Mouse (Mus musculus) frontal cortex, postnatal 25 days (tissue): ENCODE measurements at regions not wholly inside any gene's neighbourhood (a gene's known extent, or its start where the extent isn't known, plus 50 kb on each side); places are given as distances from the start of the nearest gene placed in this dataset.

Experiments
- DNase-seq, 2 experiments: peaks; one replicate each; pipeline ENCODE4 v3.0.0; 2022; ENCODE audit warnings: low spot score in 2 of 2

GRCm38 (mm10) chr9:52591188-52591587, 88.4 kb downstream of the AI593442 start:
- DNase-seq, result no peak

GRCm38 (mm10) chr9:52574066-52574465, 105.5 kb downstream of the AI593442 start:
- peak in 1 of 2 experiments; percentile 7 for DNase-seq

GRCm38 (mm10) chr9:52551577-52552281, 127.9 kb downstream of the AI593442 start:
- no peak for DNase-seq

- DNase-seq, result no peak
Measured at GRCm38 (mm10) chr9:52546071-52546470, 133.5 kb downstream of the AI593442 start.

- no peak for DNase-seq
Measured at GRCm38 (mm10) chr9:52539086-52539485, 140.5 kb downstream of the AI593442 start.

GRCm38 (mm10) chr9:52529444-52529915, 150.1 kb downstream of the AI593442 start:
- no peak for DNase-seq

- DNase-seq, result no peak
Measured at GRCm38 (mm10) chr9:52500487-52500886, 179.1 kb downstream of the AI593442 start.

GRCm38 (mm10) chr9:52495483-52496270, 183.9 kb downstream of the AI593442 start:
- DNase-seq, result no peak

GRCm38 (mm10) chr9:52492947-52493505, 186.6 kb downstream of the AI593442 start:
- DNase-seq, result no peak

GRCm38 (mm10) chr9:52473555-52474196, 205.9 kb downstream of the AI593442 start:
- no peak for DNase-seq

GRCm38 (mm10) chr9:52472859-52473258, 206.7 kb downstream of the AI593442 start:
- peak; percentile 9 to 15 for DNase-seq

GRCm38 (mm10) chr9:52458518-52458917, 221.1 kb downstream of the AI593442 start:
- DNase-seq, result no peak

GRCm38 (mm10) chr9:52454445-52454844, 225.1 kb downstream of the AI593442 start:
- no peak for DNase-seq

- DNase-seq, result no peak
Measured at GRCm38 (mm10) chr9:52451792-52452191, 227.8 kb downstream of the AI593442 start.

- no peak for DNase-seq
Measured at GRCm38 (mm10) chr9:52448245-52448644, 231.3 kb downstream of the AI593442 start.

GRCm38 (mm10) chr9:52443228-52443627, 236.4 kb downstream of the AI593442 start:
- no peak for DNase-seq

- DNase-seq, result peak in 1 of 2 experiments; percentile 3
Measured at GRCm38 (mm10) chr9:52434215-52434614, 245.4 kb downstream of the AI593442 start.

- no peak for DNase-seq
Measured at GRCm38 (mm10) chr9:52425413-52425812, 254.2 kb downstream of the AI593442 start.

- no peak for DNase-seq
Measured at GRCm38 (mm10) chr9:52422622-52423021, 254.2 kb upstream of the Zc3h12c start.

- no peak for DNase-seq
Measured at GRCm38 (mm10) chr9:52415706-52416105, 247.3 kb upstream of the Zc3h12c start.

GRCm38 (mm10) chr9:52407841-52408240, 239.5 kb upstream of the Zc3h12c start:
- DNase-seq, result peak; percentile 20 to 34

GRCm38 (mm10) chr9:52402496-52402895, 234.1 kb upstream of the Zc3h12c start:
- no peak for DNase-seq
